In genomic region chr5:123198523-123198922, GRCm38 (mm10) we compare ENCODE assay signal across 25 mouse cellular contexts. TPM values are rescaled to one million over a fixed set of nuclear protein-coding genes. Genes with fewer than 3 reads are reported as not detected.
"Had no signal": no experiment of that assay in that cellular context is flagged by ENCODE, and none has a peak within 500 bp of the region (broad histone marks: within the 10 kb centered on the region; RNA-seq: fewer than 3 reads in every experiment).

No protein-coding gene starts in this region.

- DNase-seq: kidney, adult 18-20 months; kidney, adult 9 months; kidney, postnatal 14 days; kidney, postnatal 4 days; left cerebral cortex, postnatal 4 days; lung, adult 2 months; lung, postnatal 14 days; lung, postnatal 4 days; right cerebral cortex, adult 18-20 months; right cerebral cortex, postnatal 14 days; right cerebral cortex, postnatal 4 days; thymus, adult 2 months; thymus, postnatal 14 days had no signal

- H3K4me1 ChIP-seq: intestine, embryonic 15.5 days; limb, embryonic 12.5 days; limb, embryonic 15.5 days; midbrain, embryonic 13.5 days; neural tube, embryonic 12.5 days; neural tube, embryonic 15.5 days had no signal

- ATAC-seq: intestine, embryonic 15.5 days; midbrain, embryonic 13.5 days had no signal

- H3K27ac ChIP-seq: intestine, embryonic 15.5 days; limb, embryonic 12.5 days; limb, embryonic 15.5 days; midbrain, embryonic 13.5 days; neural tube, embryonic 12.5 days; neural tube, embryonic 15.5 days had no signal

- H3K4me3 ChIP-seq: intestine, embryonic 15.5 days; limb, embryonic 12.5 days; limb, embryonic 15.5 days; midbrain, embryonic 13.5 days; neural tube, embryonic 12.5 days; neural tube, embryonic 15.5 days had no signal

- H3K9me3 ChIP-seq: intestine, embryonic 15.5 days; limb, embryonic 12.5 days; limb, embryonic 15.5 days; midbrain, embryonic 13.5 days; neural tube, embryonic 12.5 days; neural tube, embryonic 15.5 days had no signal

- H3K9ac ChIP-seq: intestine, embryonic 15.5 days; limb, embryonic 12.5 days; limb, embryonic 15.5 days; midbrain, embryonic 13.5 days; neural tube, embryonic 12.5 days; neural tube, embryonic 15.5 days had no signal

- H3K4me2 ChIP-seq: intestine, embryonic 15.5 days; limb, embryonic 12.5 days; limb, embryonic 15.5 days; midbrain, embryonic 13.5 days; neural tube, embryonic 12.5 days; neural tube, embryonic 15.5 days had no signal

- H3K36me3 ChIP-seq: intestine, embryonic 15.5 days; limb, embryonic 12.5 days; limb, embryonic 15.5 days; midbrain, embryonic 13.5 days; neural tube, embryonic 12.5 days; neural tube, embryonic 15.5 days had no signal

- H3K27me3 ChIP-seq: intestine, embryonic 15.5 days; limb, embryonic 12.5 days; limb, embryonic 15.5 days; midbrain, embryonic 13.5 days; neural tube, embryonic 12.5 days; neural tube, embryonic 15.5 days had no signal

RNA-seq across cellular contexts. Expression of gene Hpd, which starts 16.0 kb away (rescaled TPM):
- total RNA-seq: layer of hippocampus, adult 18-20 months; layer of hippocampus, postnatal 14 days; left cerebral cortex, adult 8-10 months; left cerebral cortex, postnatal 14 days; left cerebral cortex, postnatal 4 days; megakaryocyte progenitor cell, adult 5-6 weeks; midbrain, postnatal 0 days had no signal
- polyA plus RNA-seq: limb, embryonic 12.5 days; limb, embryonic 15.5 days; midbrain, embryonic 13.5 days; midbrain, postnatal 0 days; neural tube, embryonic 12.5 days; neural tube, embryonic 15.5 days had no signal
